Mouse (Mus musculus) myocyte (in vitro differentiated cells): ENCODE data around the gene Gm11034. TPM values are rescaled to one million over a fixed set of nuclear protein-coding genes. Genes with fewer than 3 reads are reported as not detected.

Experiments used
- H3K27me3 ChIP-seq: one replicate; pipeline ENCODE4 v1.6.1; 2011; ENCODE audit not compliant: control insufficient read depth, insufficient read depth, insufficient read length
- H3K36me3 ChIP-seq: one replicate; pipeline ENCODE4 v1.6.1; 2011; ENCODE audit not compliant: control insufficient read depth, insufficient read depth
- H3K4me2 ChIP-seq: one replicate; pipeline ENCODE4 v1.6.1; 2011; ENCODE audit warnings: low read depth, control low read depth
- H3K4me3 ChIP-seq: one replicate; pipeline ENCODE4 v1.5.1; 2011; ENCODE audit warnings: mild to moderate bottlenecking, control low read depth, moderate library complexity
- H3K79me2 ChIP-seq: one replicate; pipeline ENCODE4 v1.6.1; 2011; ENCODE audit not compliant: control insufficient read depth, insufficient read depth
- H3ac ChIP-seq: one replicate; pipeline ENCODE4 v1.6.1; 2011; ENCODE audit not compliant: control insufficient read depth, insufficient read length
- CEBPB ChIP-seq: IDR thresholded peaks from 2 replicates; pipeline ENCODE4 v1.6.1; 2011; ENCODE audit warnings: mild to moderate bottlenecking, moderate library complexity; ENCODE audit not compliant: poor library complexity, insufficient read depth, severe bottlenecking
- E2F4 ChIP-seq: IDR thresholded peaks from one replicate; pipeline ENCODE4 v1.6.1; 2011; ENCODE audit warnings: mild to moderate bottlenecking, control low read depth, moderate library complexity; ENCODE audit not compliant: insufficient read depth
- MAX ChIP-seq: IDR thresholded peaks from one replicate; pipeline ENCODE4 v1.6.1; 2011; ENCODE audit warnings: low read depth, mild to moderate bottlenecking, control low read depth
- MYOD1 ChIP-seq, 3 experiments: IDR thresholded peaks; one replicate each; pipeline ENCODE4 v1.6.1; 2011; ENCODE audit warnings: control low read depth in 2 of 3, low read depth in 2 of 3, mild to moderate bottlenecking in 2 of 3, moderate library complexity in 1 of 3; ENCODE audit not compliant: insufficient read length in 2 of 3, control insufficient read depth in 1 of 3
- MYOG ChIP-seq, 3 experiments: IDR thresholded peaks; one replicate each; pipeline ENCODE4 v1.6.1; 2011; ENCODE audit warnings: control low read depth in 2 of 3, low read depth in 2 of 3, mild to moderate bottlenecking in 2 of 3; ENCODE audit not compliant: insufficient read length in 2 of 3, control insufficient read depth in 1 of 3, insufficient read depth in 1 of 3
- POLR2A ChIP-seq: IDR thresholded peaks from one replicate; pipeline ENCODE4 v1.6.1; 2011; ENCODE audit warnings: low read depth, mild to moderate bottlenecking, control low read depth, moderate library complexity; ENCODE audit not compliant: insufficient read length
- POLR2AphosphoS2 ChIP-seq: IDR thresholded peaks from one replicate; pipeline ENCODE4 v1.6.1; 2011; ENCODE audit warnings: low read depth, control low read depth; ENCODE audit not compliant: insufficient read length
- REST ChIP-seq: IDR thresholded peaks from one replicate; pipeline ENCODE4 v1.6.1; 2011; ENCODE audit warnings: mild to moderate bottlenecking, control low read depth, moderate library complexity; ENCODE audit not compliant: insufficient read depth, insufficient read length
- SRF ChIP-seq: IDR thresholded peaks from one replicate; pipeline ENCODE4 v1.6.1; 2011; ENCODE audit warnings: low read depth; ENCODE audit not compliant: control insufficient read depth, insufficient read length
- TCF12 ChIP-seq: IDR thresholded peaks from one replicate; pipeline ENCODE4 v1.6.1; 2011; ENCODE audit warnings: mild to moderate bottlenecking, control low read depth; ENCODE audit not compliant: poor library complexity, insufficient read depth, severe bottlenecking
- TCF3 ChIP-seq: IDR thresholded peaks from one replicate; pipeline ENCODE4 v1.6.1; 2011; ENCODE audit warnings: low read depth, control low read depth; ENCODE audit not compliant: insufficient read length
- USF1 ChIP-seq: IDR thresholded peaks from one replicate; pipeline ENCODE4 v1.6.1; 2011; ENCODE audit warnings: low read depth, mild to moderate bottlenecking, control low read depth, moderate library complexity
- polyA plus RNA-seq: library from polyadenylated mRNA; unstranded; fragments of >200 nt; fragmentation: generic; extraction: Trizol; gene quantifications from one replicate; pipeline ENCODE4 v1.2.1, GENCODE M21; 2012; ENCODE audit warnings: missing spikeins

Gene Gm11034
- polyA plus RNA-seq, 1 experiment, result not detected

DNA sequence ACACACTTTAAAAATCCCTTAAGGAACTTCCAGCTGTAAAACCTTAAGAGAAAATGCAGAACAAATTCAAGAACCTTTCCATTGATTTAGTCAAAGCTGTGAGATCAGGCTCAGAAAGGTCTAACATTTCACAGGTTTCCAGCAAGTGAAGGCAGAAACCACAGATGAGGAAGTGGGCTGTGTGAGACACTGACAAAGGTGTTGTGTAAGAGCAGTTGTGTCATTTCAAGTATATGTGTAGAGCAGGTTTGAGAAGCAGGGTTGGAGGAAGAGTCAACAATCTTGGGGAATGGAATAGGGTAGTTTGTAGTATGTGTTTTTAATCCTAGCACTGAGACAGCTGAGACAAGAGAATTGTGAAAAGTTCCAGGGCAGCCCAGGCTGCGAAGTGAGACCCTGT lies 2.4 kb upstream of the Gm11034 start:
- Histone ChIP-seq H3K4me2 (no peak overlapping the region), H3K4me3 (no peak overlapping the region), H3K36me3 (no peaks in the 10 kb centered on the region), H3K27me3 (peaks cover 13% of the 10 kb centered on the region), H3K79me2 (peaks cover 11% of the 10 kb centered on the region), H3ac (no peak overlapping the region)
- TF ChIP-seq USF1 (no peak), MAX (no peak), POLR2AphosphoS2 (no peak), E2F4 (no peak), POLR2A (no peak), TCF3 (no peak), MYOD1 (IDR thresholded peaks at IDR 0.05; ENCODE audit: control insufficient read depth in 1 of 3, insufficient read length in 2 of 3, low read depth in 2 of 3) (no peak), TCF12 (no peak), SRF (no peak)

- Histone ChIP-seq H3K27me3 (peaks cover 13% of the 10 kb centered on the region), H3ac (no peak overlapping the region), H3K79me2 (peaks cover 3% of the 10 kb centered on the region), H3K4me3 (no peak overlapping the region), H3K4me2 (no peak overlapping the region), H3K36me3 (no peaks in the 10 kb centered on the region)
- no peak for TF ChIP-seq MYOG (IDR thresholded peaks at IDR 0.05; ENCODE audit: control insufficient read depth in 1 of 3, insufficient read depth in 1 of 3, insufficient read length in 2 of 3, low read depth in 2 of 3)
- TF ChIP-seq CEBPB, result no peak
- TF ChIP-seq USF1, result no peak
- no peak for TF ChIP-seq REST
- TF ChIP-seq MAX, result no peak
- no peak for TF ChIP-seq TCF3
- no peak for TF ChIP-seq TCF12
- TF ChIP-seq MYOD1 (IDR thresholded peaks at IDR 0.05; ENCODE audit: control insufficient read depth in 1 of 3, insufficient read length in 2 of 3, low read depth in 2 of 3), result no peak
- TF ChIP-seq E2F4, result no peak
- no peak for TF ChIP-seq SRF
- no peak for TF ChIP-seq POLR2AphosphoS2
- no peak for TF ChIP-seq POLR2A
These were observed 1.6 kb upstream of the Gm11034 start for GRCm38 (mm10) chr8:72215060-72215459.

- Histone ChIP-seq H3K4me3 (no peak within 1 kb of the TSS), H3ac (no peak within 1 kb of the TSS), H3K79me2 (no peaks in the 10 kb centered on the region), H3K4me2 (no peak within 1 kb of the TSS), H3K36me3 (no peaks in the 10 kb centered on the region), H3K27me3 (peaks cover 13% of the 10 kb centered on the region)
- TF ChIP-seq POLR2A (no peak), REST (no peak), MYOG (IDR thresholded peaks at IDR 0.05; ENCODE audit: control insufficient read depth in 1 of 3, insufficient read depth in 1 of 3, insufficient read length in 2 of 3, low read depth in 2 of 3) (no peak), POLR2AphosphoS2 (no peak), CEBPB (no peak), TCF3 (no peak), SRF (no peak), MAX (no peak), USF1 (no peak), E2F4 (no peak), TCF12 (no peak), MYOD1 (IDR thresholded peaks at IDR 0.05; ENCODE audit: control insufficient read depth in 1 of 3, insufficient read length in 2 of 3, low read depth in 2 of 3) (no peak)
These were observed 685 bp downstream of the Gm11034 start, which contains the start of gene Cib3 for GRCm38 (mm10) chr8:72212751-72213150. Cib3 (minus strand) TSS chr8:72212837.

- H3K36me3 ChIP-seq, result no peaks in the 10 kb centered on the region
- no peak overlapping the region for H3K4me2 ChIP-seq
- no peaks in the 10 kb centered on the region for H3K79me2 ChIP-seq
- no peak overlapping the region for H3ac ChIP-seq
- TF ChIP-seq MYOD1 (IDR thresholded peaks at IDR 0.05; ENCODE audit: control insufficient read depth in 1 of 3, insufficient read length in 2 of 3, low read depth in 2 of 3) (no peak), POLR2A (no peak), CEBPB (no peak), MYOG (IDR thresholded peaks at IDR 0.05; ENCODE audit: control insufficient read depth in 1 of 3, insufficient read depth in 1 of 3, insufficient read length in 2 of 3, low read depth in 2 of 3) (no peak), USF1 (no peak), POLR2AphosphoS2 (no peak), SRF (no peak), TCF12 (no peak), MAX (no peak), E2F4 (no peak)
- H3K4me3 ChIP-seq, result no peak overlapping the region
- H3K27me3 ChIP-seq, result peaks cover 13% of the 10 kb centered on the region
These were observed 1.6 kb downstream of the Gm11034 start for GRCm38 (mm10) chr8:72211846-72212245.

GRCm38 (mm10) chr8:72210710-72211109 lies 2.7 kb downstream of the Gm11034 start:
- H3K4me3 ChIP-seq, result no peak overlapping the region
- H3K4me2 ChIP-seq, result no peak overlapping the region
- no peaks in the 10 kb centered on the region for H3K36me3 ChIP-seq
- no peak overlapping the region for H3ac ChIP-seq
- H3K27me3 ChIP-seq, result peaks cover 13% of the 10 kb centered on the region
- no peak for TF ChIP-seq SRF
- no peak for TF ChIP-seq MAX
- no peak for TF ChIP-seq USF1
- TF ChIP-seq REST, result no peak
- TF ChIP-seq TCF3, result no peak
- no peak for TF ChIP-seq MYOD1 (IDR thresholded peaks at IDR 0.05; ENCODE audit: control insufficient read depth in 1 of 3, insufficient read length in 2 of 3, low read depth in 2 of 3)
- no peak for TF ChIP-seq E2F4
- no peak for TF ChIP-seq POLR2A
- no peak for TF ChIP-seq POLR2AphosphoS2
- no peak for TF ChIP-seq CEBPB
- no peak for TF ChIP-seq MYOG (IDR thresholded peaks at IDR 0.05; ENCODE audit: control insufficient read depth in 1 of 3, insufficient read depth in 1 of 3, insufficient read length in 2 of 3, low read depth in 2 of 3)
- TF ChIP-seq TCF12, result no peak
- H3K79me2 ChIP-seq, result no peaks in the 10 kb centered on the region
